15 mouse cellular contexts compared by ENCODE assay signal in genomic region chr2:102579248-102579647, GRCm38 (mm10). TPM values are rescaled to one million over a fixed set of nuclear protein-coding genes. Genes with fewer than 3 reads are reported as not detected.
"Had no signal": no experiment of that assay in that cellular context is flagged by ENCODE, and none has a peak within 500 bp of the region (broad histone marks: within the 10 kb centered on the region; RNA-seq: fewer than 3 reads in every experiment).

No protein-coding gene starts in this region.

- H3K9ac ChIP-seq: limb, embryonic 12.5 days; liver, embryonic 13.5 days; liver, postnatal 0 days; lung, embryonic 15.5 days; midbrain, embryonic 13.5 days had no signal

- H3K4me1 ChIP-seq: limb, embryonic 12.5 days; liver, embryonic 13.5 days; lung, embryonic 15.5 days; midbrain, embryonic 13.5 days had no signal

- H3K27ac ChIP-seq: kidney, postnatal 0 days; layer of hippocampus, adult 2 months; limb, embryonic 12.5 days; liver, embryonic 13.5 days; lung, embryonic 15.5 days; macrophage; midbrain, embryonic 13.5 days had no signal

- H3K4me3 ChIP-seq: layer of hippocampus, adult 2 months; limb, embryonic 12.5 days; liver, embryonic 13.5 days; lung, embryonic 15.5 days; midbrain, embryonic 13.5 days had no signal

- H3K4me2 ChIP-seq: limb, embryonic 12.5 days; liver, embryonic 13.5 days; lung, embryonic 15.5 days; midbrain, embryonic 13.5 days had no signal

- H3K9me3 ChIP-seq: limb, embryonic 12.5 days; liver, embryonic 13.5 days; lung, embryonic 15.5 days; midbrain, embryonic 13.5 days had no signal

- DNase-seq: kidney, adult 9 months; kidney, postnatal 4 days; liver; liver, embryonic 13.5 days; liver, postnatal 0 days; lung, postnatal 14 days; right cerebral cortex, postnatal 4 days; spleen, adult 18-20 months; thymus, postnatal 4 days had no signal

- ATAC-seq: liver, postnatal 0 days; midbrain, embryonic 13.5 days had no signal

- H3K36me3 ChIP-seq: limb, embryonic 12.5 days; liver, embryonic 13.5 days; lung, embryonic 15.5 days; midbrain, embryonic 13.5 days had no signal

- H3K27me3 ChIP-seq: liver, embryonic 13.5 days; lung, embryonic 15.5 days; midbrain, embryonic 13.5 days had no signal

RNA-seq across cellular contexts. Expression of gene Pamr1, which starts 29.4 kb away (rescaled TPM):
- polyA plus RNA-seq: macrophage had no signal
